Mouse (Mus musculus): Measurements from ENCODE around the gene Exoc6b.

GRCm38 (mm10) chr6:84699579-84699978 is 369.7 kb downstream of the Exoc6b start:
- no peak for TF ChIP-seq POLR2A (IDR thresholded peaks at IDR 0.05; ENCODE audit: insufficient read depth, low read depth, low read length)
- TF ChIP-seq CTCF (IDR thresholded peaks at IDR 0.05): no peak
- no peak for TF ChIP-seq EP300 (IDR thresholded peaks at IDR 0.05; ENCODE audit: insufficient read depth, low read depth, low read length)

All from heart, adult 2 months (tissue).